Mouse (Mus musculus) ZHBTc4 (cell line): ENCODE measurements around the gene Tuba1b.
"Not testable (repeated sequence)": the region's sequence is repeated elsewhere in the genome, so short reads cannot be mapped to it uniquely, and the experiment has no call there.

Source experiments
- DNase-seq: peaks from one replicate; pipeline ENCODE4 v3.0.0-alpha.2; 2011; ENCODE audit warnings: low read depth, low spot score

Gene Tuba1b

DNA sequence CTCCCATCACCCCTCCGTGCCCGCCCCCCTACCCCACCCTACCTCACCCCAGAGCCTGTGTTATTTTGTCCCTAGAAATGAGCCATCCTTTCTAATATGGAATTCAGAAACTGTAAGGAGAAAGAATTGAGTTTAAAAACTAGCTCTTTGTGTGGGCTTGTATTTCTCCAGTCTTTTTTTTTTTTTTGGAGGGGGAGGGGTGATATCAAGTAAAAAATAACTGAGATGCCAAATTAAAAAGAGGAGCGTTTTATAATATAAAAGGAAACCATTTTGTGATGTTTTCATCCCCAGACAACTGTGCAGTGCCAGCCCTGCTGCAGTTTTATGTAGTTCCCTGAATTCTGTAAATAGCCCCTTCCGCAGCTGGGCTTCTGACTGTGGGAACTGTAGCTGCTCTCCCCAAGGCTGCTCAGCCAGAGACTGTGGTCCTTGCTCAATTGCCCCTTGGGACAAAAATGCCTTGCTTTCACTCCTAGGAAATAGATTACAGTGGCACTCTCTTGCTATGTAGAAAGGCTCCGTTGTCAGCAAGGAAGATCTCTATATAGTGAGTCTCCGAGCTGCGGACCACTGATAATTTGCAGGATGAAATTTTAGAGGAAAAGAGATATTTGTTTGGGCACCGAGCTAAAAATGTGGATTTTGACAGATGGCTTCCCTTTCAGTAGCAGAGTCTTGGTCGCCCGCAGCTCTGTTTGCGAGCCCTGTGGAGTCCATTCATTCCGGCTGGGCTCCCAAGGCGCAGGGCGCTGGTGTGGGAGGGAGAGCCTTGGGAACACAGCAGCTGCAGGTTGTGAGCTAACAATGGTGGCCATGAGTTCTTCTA lies 20.3 kb upstream of the Tuba1b start:
- no peak for DNase-seq

DNA sequence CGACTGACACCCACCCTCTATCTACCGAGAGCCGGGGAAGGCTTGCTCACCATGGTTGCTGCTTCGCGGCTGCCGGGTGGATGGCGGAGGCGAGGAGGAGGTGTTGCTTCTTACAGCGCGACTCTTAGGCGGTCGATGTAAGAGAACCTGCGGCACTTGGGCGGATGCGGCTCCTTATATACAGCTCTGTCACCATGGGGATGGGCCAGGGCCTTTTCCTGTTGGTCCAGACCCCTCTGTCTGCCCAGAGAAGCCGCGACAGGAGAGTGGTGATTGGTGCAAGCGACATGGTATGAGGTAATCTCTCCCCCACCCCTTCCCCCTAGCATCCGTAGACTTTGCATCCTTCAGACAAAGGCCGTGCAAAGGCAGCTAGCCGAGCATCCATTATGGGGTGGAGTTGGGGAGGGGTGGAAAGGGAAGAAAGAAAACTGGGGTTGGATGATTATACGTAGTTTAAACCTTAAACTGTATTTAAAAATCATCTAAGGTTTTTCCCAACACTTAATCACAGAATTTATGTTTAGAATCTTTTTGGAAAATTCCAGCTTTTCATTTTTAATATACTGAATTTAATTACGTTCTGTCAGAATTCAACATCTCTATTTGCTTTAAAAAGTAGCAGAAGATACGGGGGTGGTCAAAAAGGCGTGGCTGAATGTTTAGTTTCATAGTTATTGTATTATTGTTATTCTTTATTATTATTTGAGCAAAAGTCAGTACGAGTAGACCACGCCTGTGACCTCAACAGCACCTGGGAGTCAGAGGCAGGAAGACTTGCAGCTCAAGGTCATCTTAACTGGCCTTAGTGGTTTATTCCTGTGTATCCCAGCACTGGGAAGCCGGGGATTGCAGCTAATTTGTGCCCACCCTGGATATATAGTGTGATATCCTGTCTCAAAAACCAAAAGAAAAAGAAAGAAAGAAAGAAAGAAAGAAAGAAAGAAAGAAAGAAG lies 19.3 kb upstream of the Tuba1b start, which contains the start of the genes Gm49450 and Tuba1a:
TSS of gene Gm49450 (minus strand) at position 151 of the 956 bp plus-strand sequence.
TSS of gene Tuba1a (minus strand) at position 303 of the 956 bp plus-strand sequence.
- DNase-seq: peak; percentile 99

DNA sequence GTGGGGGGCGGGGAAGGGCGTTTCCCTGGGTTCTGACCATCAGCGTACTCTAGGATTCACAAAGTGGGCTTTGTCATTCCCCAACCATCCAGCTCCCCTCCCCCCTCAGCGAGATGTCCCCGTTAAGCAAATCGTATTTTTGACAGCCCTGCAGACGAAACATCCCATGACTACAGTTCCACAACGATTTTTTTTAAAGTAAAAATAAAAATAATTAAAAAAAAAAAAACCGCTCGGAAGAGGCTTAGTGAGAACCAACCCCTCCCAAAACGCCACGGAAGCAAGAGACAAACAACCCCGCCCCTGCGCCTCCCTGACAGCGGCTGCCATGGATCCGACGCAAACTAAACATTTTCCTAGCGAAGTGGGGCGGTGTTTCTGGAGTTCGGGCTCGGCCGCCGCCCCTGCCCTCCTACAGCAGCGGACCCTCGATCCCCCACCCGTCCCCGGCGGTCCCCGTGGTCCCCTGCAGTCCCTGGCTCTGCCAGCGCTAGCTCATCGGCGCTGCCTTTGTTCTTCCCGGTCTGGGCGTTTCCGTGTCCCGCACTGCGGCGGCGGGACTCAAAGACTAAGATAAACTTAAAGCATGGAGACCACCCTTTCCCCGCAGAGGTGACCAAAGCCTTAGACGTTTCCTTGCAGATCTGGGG lies 18.5 kb upstream of the Tuba1b start:
- DNase-seq: peak; percentile 92

DNA sequence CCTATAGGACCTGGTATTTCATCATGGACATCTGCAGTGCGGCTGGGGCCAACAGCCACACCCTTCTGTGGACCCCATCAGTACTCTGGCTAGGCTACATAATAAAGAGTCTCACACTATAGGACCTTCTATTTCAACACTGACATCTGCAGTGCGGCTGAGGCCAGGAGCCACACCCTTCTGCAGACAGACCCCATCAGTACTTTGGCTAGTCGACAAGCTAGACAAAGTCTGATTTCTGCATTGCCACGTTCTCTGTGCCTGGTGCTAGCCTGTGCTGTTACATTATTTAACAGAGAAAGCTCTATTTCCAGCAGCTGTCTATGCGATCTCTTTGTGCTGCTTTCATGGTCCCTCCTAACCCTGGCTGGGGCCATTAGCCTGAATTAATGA lies 17.7 kb upstream of the Tuba1b start:
- DNase-seq: no peak

DNA sequence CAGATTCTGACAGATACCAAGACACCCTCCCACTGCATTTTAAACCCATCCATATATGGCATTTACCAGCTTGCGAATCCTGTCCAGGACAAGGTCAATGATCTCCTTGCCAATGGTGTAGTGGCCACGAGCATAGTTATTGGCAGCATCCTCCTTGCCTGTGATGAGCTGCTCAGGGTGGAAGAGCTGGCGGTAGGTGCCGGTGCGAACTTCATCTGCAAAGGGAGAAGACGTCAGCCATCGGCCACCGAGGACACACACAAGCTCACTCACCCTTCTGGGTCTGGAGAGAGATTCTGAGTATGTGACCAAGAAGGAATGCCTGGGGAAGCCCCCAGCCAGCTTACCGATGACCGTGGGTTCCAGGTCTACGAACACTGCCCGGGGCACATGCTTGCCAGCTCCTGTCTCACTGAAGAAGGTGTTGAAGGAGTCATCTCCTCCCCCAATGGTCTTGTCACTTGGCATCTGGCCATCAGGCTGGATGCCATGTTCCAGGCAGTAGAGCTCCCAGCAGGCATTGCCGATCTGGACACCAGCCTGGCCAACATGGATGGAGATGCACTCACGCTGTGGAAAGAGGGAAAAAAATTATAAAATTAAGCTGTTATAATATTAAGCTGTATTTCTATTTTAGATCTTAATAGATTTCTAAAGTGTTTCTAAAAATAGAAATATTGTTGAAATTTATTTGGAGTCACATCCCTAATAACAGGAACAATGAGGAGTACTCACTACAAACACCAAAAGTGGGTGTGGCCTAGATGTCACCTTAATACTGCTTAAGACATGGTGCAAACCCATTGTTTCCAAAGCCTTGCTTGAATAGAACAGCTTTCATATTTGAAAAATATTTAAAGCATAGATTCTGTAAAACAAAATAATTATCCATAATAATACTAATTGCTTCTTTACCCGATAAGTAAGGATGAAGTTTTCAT lies 17.0 kb upstream of the Tuba1b start:
- DNase-seq: not testable (repeated sequence)

DNA sequence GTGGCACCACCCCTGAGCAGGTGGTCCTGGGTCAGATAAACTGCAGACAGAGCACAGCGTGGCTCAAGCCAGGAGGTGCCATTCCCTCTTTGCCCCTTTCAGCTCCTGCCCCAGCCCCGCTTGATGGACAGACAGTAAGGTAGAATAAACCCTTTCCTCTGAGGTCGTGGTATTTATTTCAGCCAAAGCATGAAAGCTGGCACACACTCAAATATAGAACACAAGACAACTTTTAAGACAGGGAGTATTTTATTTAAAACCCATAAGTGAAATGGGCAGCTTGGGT lies 15.2 kb upstream of the Tuba1b start:
- no peak for DNase-seq

DNA sequence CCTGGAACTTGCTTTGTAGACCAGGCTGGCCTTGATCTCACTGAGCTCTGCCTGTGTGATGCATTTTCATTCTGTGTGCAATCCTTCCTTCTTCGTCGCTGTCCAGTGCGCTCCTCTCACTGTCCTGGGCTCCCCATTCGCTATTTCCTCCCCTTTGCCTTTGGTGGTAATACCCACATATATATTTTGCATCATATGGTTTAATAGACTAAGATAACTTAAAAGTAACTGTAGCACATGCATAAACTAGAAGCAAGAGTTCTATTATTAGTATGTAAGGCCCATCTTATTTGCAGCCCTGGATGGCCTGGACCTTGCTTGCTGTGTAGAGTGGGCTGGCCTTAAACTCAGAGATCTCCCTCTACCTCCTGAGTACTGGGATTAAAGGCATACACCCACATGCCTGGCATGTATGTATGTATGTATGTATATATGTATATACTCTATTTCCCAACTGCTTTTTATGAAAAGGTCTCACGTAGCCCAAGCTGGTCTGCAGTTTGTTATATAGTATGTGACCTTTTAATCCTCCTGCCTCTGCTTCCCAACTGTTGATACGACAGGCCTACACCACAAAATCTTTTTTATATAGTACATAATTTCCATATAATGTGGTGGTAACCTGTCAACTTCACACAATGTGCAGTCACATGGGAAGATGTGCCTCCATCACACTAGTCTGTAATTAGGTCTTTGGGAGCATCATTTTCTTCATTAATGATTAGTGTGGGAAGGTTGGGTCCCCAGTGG lies 14.7 kb upstream of the Tuba1b start:
- DNase-seq: no peak

DNA sequence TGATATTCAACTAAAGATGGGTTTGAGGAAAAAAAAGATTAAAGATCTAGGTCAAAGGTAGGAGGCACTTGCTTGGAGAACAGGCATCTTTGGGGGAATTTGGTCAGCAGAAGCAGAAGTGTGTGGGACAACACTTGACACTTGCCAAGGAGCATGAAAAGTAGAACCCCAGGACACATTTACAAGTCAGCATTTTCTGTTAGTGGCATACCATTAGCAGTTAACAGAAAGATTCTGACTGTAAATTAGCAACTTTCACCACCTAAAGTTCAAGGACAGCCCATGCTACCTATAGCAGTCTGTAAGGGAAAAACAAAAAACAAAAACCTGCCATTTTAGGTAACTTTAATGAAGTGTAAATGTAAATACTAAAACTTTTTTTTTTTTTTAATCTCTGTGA lies 14.0 kb upstream of the Tuba1b start:
- no peak for DNase-seq

DNA sequence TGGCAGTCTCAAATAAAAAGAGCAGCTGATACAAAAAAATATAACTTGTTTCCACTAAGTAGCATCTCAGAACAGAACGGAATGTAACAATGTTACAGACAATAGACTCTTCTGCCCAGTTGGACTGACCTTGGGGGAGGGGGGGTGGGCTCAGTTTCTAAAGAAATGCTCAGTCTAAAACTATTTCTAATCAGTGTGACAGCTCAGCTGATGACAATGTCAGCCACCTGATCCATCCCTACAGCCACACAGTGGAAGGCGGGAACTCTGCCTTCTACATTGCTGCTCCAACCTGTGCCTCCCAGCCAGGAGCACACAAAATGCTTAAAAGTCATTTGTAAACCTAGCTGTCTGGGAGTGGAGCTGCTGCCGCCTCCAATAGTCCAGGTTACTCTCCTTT lies 13.5 kb upstream of the Tuba1b start:
- no peak for DNase-seq

DNA sequence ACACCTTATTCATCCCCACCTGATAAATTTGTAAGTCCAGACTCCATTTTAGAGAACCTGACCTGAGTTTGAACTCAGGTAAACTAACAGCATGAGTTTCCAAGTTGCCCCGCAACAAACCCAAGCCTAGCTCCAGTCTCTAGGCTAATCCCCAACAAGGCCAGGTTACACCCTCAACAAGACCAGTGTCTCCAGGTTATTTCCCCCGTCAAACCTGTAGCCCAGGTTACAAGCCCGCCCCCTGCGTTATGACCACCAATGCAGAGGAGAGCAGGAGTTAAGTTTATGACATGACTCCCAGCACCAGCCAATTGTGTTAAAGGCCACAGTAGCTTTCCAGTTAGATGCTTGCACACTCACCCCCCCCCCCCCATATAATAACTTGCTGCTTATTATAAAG lies 8.8 kb upstream of the Tuba1b start:
- peak; percentile 27 for DNase-seq

DNA sequence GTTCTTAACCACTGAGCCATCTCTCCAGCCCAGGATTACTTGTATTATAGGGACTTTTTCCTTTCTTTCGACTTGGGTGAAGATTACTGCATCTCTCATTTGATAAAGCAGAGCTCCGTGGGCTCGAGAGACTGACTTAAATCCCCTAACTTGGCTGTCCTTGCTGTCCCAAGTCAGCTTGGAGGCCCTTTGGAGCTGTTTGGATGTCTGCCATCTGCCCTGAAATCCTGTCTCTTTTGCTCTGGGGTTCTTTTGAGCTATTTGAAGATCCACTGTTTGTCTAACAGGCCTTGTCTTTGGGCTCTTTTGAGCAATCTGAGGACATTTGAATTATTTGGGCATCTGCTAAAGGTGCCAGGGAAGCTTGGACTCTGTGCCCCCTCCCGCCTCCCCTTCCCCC lies 7.7 kb upstream of the Tuba1b start:
- DNase-seq: no peak

DNA sequence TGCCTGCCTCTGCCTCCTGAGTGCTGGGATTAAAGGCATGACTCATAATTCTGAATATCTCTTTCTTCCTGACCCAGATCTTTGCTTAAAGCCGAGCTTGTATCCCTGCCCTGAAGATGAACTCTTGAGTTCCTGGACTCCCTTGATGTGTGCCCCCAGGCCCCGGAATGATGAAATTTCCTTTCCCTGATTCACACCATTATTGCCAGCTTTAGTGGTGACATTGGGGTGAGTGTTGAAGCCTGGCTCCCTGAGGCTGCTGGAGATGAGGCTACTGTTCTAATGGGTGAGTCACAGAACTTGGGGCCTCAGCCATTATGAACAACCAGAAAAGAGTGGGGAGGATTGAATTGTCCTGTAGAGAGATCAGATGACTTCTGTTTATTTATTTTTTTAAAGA lies 7.2 kb upstream of the Tuba1b start:
- no peak for DNase-seq

DNA sequence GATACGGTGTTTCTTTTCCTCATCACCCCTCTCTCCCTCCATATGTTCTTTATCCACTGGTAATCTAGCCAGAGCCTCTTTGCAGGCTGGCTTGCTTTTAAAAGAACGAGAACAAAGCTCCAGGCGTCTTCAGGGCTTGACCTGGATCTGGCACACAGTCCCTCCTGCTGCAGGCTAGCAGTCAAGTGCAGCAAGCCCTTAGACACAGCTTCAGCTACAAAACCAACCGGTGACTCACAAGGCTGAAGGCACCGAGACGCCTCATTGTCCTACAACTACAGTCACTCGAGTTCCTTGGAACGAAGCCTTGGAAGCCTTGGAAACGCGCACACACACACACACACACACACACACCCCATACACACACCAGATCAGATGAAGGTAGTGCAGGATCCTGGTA lies 6.5 kb upstream of the Tuba1b start:
- no peak for DNase-seq

DNA sequence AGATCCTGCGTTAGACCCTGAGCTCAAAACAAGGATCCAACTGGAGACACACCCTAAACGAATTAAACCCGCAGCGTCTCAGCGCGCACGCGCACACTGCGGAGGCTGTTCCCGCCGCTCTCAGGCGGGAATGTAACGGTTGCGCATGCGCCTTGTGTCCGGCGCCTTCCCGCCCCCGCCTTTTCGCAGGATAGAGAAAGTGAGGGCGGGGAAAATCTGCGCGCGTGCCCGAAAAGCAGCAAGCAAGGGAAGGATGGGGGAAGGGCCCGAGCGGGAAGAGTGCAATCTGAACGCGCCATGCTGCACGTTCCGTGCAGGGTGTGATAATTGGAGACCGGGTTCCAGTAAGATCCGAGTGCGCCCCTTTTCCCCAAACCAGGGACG lies 540 bp downstream of the Tuba1b start:
- DNase-seq: peak; percentile 99

DNA sequence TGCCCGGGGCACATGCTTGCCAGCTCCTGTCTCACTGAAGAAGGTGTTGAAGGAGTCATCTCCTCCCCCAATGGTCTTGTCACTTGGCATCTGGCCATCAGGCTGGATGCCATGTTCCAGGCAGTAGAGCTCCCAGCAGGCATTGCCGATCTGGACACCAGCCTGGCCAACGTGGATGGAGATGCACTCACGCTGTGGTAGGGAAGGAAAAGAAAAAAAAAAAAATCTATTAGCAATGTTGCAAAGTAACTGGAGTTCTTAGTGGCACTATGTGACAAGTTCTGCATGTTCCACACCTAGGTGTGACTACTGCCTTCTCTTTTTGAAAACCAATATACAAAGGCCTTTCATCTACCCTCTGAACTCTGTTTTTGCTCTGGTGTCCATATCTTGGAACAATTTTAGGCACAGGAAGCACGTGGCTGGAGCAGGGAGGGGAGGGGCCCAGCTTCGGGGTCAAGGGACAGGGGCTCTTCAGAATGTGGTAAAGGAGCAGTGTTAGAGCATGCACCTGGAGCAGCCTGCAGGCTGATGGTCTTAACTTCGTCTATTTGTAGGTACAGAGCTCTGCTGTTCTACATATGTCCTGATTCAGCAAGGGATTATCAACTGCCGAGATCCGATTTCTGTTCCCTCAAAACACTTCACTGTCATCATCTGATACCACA lies 1.2 kb downstream of the Tuba1b start:
- peak; percentile 45 for DNase-seq

DNA sequence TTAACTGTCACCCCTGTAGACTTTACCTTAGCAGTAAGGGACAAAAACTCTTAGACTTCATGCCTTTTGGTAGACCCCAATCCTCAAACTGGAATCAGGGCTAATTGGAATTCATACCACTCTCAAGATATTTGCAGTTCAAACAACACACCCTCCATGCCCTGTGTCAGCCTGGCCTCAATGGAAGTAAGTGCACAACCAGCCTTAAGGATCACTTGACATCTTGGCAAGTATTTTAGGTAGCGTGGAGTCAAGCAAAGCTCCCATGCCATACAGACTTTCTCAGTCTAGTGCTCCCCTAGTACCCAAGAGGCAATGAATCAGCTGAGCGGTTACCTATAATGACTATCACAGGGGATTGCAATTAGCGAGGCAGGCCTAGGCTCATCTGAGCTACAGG lies 3.4 kb downstream of the Tuba1b start:
- DNase-seq: no peak

DNA sequence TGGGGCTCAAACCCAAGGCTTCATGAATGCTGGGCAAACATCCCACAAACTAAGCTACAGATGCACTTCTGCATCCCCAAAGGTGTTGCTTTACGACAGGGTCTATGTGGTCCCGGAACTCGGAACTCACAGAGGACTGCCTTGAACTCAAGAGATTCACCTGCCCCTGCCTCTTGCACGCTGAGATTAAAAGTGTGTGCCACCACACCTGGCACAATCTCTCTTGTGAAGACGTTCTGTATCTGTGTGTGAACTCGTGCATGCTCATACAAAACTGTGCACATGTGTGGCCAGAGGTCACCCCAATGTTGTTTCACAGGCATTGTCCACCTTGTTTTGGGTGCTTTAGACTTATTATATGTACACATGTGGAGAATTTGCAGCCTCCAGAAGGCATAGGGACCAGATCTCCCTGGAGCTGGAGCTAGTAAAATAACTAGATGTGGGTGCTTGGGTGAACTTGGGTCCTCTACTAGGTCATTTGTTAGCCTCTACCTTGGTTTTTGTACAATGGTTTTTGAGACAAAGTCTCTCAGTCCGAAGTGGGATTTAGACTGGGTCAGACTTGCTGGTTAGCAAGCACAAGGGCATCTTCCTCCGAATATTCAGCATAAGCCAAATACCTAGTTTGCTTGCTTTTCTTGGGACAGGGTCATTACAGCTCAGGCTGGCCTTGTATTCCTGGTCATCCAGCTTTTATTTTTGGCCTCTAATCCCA lies 4.2 kb downstream of the Tuba1b start:
- DNase-seq: peak; percentile 50

DNA sequence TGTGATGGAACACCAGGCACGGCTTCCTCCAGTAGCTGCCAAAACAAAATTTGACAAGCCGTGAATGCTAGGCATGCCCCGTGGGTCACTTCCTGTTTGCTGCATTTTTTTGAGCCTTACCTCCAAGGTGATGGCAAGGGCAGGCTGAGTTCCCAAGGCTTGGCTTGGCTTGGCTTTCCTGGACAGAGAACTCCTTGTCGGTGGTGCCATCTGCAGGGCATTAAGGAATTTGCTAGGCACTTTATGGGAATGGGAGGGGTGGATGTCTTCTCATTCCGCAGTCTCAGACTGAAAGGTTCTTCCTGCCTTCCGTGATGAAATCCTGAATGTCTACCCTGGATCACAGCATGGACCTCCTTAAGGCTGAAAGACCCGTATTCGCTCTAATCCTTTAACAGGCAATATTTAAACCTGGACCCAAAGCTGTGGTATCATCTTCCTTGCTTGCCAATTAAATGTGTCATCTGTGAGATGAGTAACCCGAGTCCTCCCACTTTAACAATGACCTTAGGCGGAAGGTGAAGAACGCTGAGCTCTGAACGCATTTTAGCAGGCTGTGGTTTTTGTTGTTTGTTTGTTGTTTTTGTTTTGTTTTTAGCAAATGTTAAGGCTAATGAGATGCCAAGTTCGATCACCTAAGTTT lies 5.6 kb downstream of the Tuba1b start:
- DNase-seq: peak; percentile 95

DNA sequence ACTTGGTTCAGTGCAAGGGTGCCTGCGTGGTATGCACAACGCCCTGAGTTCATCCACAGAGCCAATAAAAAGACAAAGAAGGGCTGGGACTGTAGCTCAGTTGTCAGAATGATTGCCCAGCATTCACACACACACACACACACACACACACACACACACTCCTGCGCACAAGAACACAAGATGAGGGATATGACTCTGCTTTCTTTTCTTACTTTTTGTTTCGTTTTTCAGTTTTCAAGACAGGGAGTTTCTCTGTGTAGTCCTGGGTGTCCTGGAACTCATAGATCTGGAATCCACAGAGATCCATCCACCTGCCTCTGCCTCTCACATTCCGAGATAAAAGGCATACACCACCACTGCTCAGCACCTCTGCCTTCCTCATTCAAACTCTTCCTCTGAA lies 6.8 kb downstream of the Tuba1b start:
- DNase-seq: no peak
